Mouse (Mus musculus) adrenal gland, adult (tissue): Measurements from ENCODE around the gene Kdm5a.
A peak's percentile ranks its signal among the peaks of the same experiment; 100 is the strongest.

Experiments
- DNase-seq, 2 experiments: peaks; one replicate each; pipeline ENCODE4 v3.0.0; 2022 to 2023; ENCODE audit warnings: low spot score in 1 of 2; ENCODE audit not compliant: inconsistent age in 2 of 2

Gene Kdm5a

GRCm38 (mm10) chr6:120438161-120438560 lies 74.2 kb downstream of the Kdm5a start:
- no peak for DNase-seq

- DNase-seq = peak in 1 of 2 experiments; percentile 48
These were observed 78.3 kb downstream of the Kdm5a start for GRCm38 (mm10) chr6:120442171-120442749.

GRCm38 (mm10) chr6:120443363-120444355 lies 79.7 kb downstream of the Kdm5a start:
- peak in 1 of 2 experiments; percentile 72 for DNase-seq

- no peak for DNase-seq
These were observed 86.3 kb downstream of the Kdm5a start for GRCm38 (mm10) chr6:120450208-120450607.

- DNase-seq = no peak
These were observed 88.6 kb downstream of the Kdm5a start for GRCm38 (mm10) chr6:120452384-120453102.

GRCm38 (mm10) chr6:120453103-120453445 lies 89.2 kb downstream of the Kdm5a start:
- DNase-seq = peak in 1 of 2 experiments; percentile 47

- no peak for DNase-seq
These were observed 89.6 kb downstream of the Kdm5a start for GRCm38 (mm10) chr6:120453556-120453955.

- DNase-seq = peak in 1 of 2 experiments; percentile 39
These were observed 90.7 kb downstream of the Kdm5a start for GRCm38 (mm10) chr6:120454627-120455077.

GRCm38 (mm10) chr6:120457074-120457473 lies 93.2 kb downstream of the Kdm5a start:
- DNase-seq = no peak

GRCm38 (mm10) chr6:120457751-120458150 lies 93.8 kb downstream of the Kdm5a start:
- DNase-seq = no peak

GRCm38 (mm10) chr6:120461217-120461616 lies 97.3 kb downstream of the Kdm5a start:
- no peak for DNase-seq

GRCm38 (mm10) chr6:120462251-120462650 lies 98.3 kb downstream of the Kdm5a start:
- no peak for DNase-seq

GRCm38 (mm10) chr6:120463086-120463871 lies 99.4 kb downstream of the Kdm5a start, which contains the start of gene Il17ra:
Gene Il17ra, plus strand, starts transcription at chr6:120463247.
- DNase-seq = peak; percentile 82 to 92

GRCm38 (mm10) chr6:120463884-120464283 lies 100.0 kb downstream of the Kdm5a start:
- peak in 1 of 2 experiments; percentile 66 for DNase-seq

- DNase-seq = no peak
These were observed 100.5 kb downstream of the Kdm5a start for GRCm38 (mm10) chr6:120464406-120464939.

GRCm38 (mm10) chr6:120465393-120465792 lies 101.5 kb downstream of the Kdm5a start:
- DNase-seq = no peak

GRCm38 (mm10) chr6:120466609-120467329 lies 102.8 kb downstream of the Kdm5a start:
- DNase-seq = no peak

GRCm38 (mm10) chr6:120468259-120468658 lies 104.3 kb downstream of the Kdm5a start:
- DNase-seq = no peak

- DNase-seq = no peak
These were observed 105.3 kb downstream of the Kdm5a start for GRCm38 (mm10) chr6:120469268-120469667.

- no peak for DNase-seq
These were observed 105.8 kb downstream of the Kdm5a start for GRCm38 (mm10) chr6:120469770-120470169.
